Mouse (Mus musculus) ES-CJ7 (cell line): ENCODE measurements around the gene Chst11.

ENCODE experiments used
- DNase-seq: peaks from one replicate; pipeline ENCODE4 v3.0.0; 2011; ENCODE audit warnings: low read depth, low spot score

Gene Chst11

DNA sequence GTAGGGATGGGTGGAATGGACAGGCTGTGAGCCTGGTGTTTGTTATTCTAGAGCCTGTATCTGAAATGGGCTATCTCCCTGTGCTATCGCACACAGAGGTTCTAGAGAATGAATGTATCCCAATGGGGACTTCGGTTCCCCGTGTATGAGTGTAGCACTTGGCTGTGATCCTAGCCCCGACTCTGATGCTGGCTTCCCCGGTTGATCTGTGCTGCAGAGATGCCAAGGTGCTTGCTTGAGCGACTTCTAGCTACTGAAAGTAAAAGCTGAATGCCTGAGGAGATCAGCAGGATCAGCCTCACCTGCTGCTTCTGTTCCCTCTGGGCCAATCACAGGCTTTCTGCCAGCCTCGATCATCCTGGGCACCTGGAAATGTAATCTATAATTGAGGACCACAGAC, 91.5 kb downstream of the Chst11 start:
- no peak for DNase-seq

DNA sequence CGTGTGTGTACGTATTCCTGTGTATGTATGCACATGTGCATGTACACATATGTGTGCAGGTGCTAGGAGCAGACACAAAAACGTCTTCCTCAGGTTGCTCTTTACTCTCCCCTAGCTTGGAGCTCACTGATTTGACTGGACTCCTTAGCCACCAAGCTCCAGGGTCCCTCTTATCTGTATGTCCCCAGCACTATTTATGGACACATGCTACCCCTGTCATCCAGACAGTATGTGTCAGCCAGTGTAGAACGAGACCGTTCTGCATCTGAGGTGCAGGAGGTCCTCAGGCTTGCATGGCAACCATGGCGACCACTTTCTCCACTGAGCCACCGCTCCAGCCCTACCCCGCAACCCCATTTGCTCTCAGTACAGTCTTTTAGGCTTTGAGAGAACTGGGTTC, 93.4 kb downstream of the Chst11 start:
- DNase-seq: no peak

- DNase-seq: no peak
Measured at GRCm38 (mm10) chr10:83079755-83080154, 94.5 kb downstream of the Chst11 start.

- no peak for DNase-seq
Measured at GRCm38 (mm10) chr10:83080275-83080741, 95.0 kb downstream of the Chst11 start.

- DNase-seq: no peak
Measured at GRCm38 (mm10) chr10:83080930-83081329, 95.6 kb downstream of the Chst11 start.

GRCm38 (mm10) chr10:83083946-83084345, 98.6 kb downstream of the Chst11 start:
- DNase-seq: no peak

DNA sequence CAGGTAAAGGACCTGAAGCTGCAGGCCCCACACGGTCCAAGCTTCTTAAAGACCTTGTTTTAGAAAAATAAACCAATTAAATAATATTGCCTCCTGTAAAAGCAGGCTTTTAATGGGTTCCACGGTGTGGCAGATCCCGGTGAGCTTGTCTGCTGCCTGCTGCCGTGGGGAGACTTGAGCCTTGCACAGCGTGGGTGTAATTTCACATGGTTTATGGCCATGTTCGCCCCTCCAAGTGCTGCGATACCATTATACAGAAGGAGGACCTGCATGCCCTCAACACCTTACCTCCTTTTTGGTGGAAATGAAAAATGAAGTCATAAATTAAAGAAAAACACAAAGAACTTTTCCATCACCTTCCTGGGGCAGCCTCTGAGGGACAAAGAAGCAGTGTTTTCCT, 103.0 kb downstream of the Chst11 start:
- DNase-seq: no peak

- no peak for DNase-seq
Measured at GRCm38 (mm10) chr10:83088826-83089225, 103.5 kb downstream of the Chst11 start.

GRCm38 (mm10) chr10:83090185-83090584, 104.9 kb downstream of the Chst11 start:
- no peak for DNase-seq

DNA sequence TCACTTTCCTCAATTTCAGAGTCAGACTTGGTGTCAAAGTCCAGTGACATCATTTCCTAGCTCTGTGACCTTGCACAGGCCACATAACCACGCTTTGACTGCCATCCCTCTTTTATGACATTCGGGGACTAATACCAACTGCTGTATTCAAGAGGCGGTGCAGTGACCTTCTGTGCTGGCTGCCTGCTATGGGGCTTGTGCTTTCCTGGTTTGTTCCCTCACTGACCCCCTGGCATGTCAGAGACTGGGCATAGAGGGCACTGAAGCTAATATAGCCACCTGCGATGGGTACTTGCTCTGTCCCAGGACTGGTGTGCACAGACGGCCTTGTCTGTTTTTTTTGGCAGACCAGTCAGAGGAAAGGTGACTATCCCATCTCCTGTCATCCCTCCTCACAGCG, 108.4 kb downstream of the Chst11 start:
- no peak for DNase-seq

GRCm38 (mm10) chr10:83094248-83094647, 109.0 kb downstream of the Chst11 start:
- DNase-seq: no peak

DNA sequence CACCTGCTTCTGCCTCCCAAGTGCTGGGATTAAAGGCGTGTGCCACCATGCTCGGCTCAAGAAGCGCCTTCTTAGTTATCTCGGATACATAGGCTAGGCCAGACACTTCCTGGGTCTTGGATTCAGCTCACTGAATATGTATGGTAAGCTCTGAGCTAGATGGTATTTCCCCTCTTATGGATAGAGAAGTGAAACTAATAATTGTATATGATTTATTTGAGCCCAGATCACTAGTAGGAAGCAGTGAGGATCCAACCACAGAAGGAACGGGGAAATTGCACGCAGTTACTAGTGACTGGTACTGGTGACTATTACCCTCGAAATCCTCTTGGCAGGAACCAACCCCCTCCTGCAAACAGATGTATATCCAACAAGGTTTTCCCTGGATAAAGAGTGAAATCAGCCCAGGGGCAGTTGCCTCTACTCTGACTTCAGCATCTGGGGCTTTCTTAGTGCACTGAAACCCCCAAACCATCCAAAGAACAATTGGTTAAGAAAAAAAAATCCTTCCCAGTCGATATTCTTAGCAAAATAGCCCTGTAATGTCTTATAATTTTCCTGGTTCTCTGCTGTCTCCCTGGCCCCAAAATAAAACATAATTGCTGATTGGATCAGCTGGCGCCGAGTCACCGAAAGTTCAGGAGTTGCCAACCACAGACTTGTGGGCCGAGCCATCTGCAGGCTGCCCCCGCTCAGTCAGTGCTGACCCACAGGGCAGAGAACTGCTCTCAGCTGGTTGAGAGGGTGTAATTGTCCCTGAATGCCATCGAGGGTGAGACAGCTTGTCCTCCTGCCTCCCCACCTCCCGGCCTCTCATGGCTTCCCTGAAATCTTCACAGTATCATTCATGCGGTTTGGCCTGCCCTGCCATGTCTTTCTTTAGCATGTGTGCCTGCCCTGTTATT, 109.8 kb downstream of the Chst11 start:
- DNase-seq: no peak

DNA sequence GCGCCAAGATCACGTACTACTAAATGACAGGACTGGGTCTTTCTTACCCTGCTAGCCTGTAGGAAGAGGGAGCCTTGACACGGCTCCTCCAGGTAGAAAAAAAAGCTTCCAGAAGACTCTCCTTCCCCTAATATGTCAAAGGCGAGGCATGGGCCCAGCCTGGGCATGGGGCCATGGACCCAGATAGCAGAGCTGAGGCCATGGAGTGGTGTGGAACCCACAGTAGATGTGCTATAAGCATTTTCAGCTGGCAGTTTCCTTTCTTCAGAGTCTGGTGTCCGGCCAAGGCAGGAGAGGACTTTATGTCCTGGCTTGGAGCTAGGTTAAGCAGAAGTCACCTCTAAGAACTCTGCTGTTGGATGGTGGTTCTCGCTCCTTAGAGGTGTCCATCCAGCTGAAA, 111.0 kb downstream of the Chst11 start:
- no peak for DNase-seq

GRCm38 (mm10) chr10:83098940-83099339, 113.6 kb downstream of the Chst11 start:
- no peak for DNase-seq

- no peak for DNase-seq
Measured at GRCm38 (mm10) chr10:83099669-83100068, 114.4 kb downstream of the Chst11 start.

DNA sequence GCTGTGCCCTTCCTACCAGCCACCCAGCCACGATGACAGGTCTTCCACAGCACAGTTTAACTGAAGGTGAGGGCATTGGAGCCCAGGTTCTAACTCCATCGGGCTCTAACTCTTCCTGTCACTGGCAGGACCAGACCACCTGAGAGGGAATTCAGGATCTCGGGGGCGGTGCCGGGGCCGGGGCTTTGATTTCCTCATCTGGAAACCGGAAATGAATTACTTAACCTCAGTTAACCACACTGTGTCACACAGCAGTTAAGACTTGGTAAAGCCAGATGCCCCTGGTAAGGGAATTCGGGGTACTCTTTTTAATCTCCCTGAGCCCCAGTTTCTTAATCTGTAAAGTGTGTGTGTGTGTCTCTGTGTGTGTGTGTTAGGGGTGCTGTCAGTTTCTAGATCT, 115.6 kb downstream of the Chst11 start:
- no peak for DNase-seq

DNA sequence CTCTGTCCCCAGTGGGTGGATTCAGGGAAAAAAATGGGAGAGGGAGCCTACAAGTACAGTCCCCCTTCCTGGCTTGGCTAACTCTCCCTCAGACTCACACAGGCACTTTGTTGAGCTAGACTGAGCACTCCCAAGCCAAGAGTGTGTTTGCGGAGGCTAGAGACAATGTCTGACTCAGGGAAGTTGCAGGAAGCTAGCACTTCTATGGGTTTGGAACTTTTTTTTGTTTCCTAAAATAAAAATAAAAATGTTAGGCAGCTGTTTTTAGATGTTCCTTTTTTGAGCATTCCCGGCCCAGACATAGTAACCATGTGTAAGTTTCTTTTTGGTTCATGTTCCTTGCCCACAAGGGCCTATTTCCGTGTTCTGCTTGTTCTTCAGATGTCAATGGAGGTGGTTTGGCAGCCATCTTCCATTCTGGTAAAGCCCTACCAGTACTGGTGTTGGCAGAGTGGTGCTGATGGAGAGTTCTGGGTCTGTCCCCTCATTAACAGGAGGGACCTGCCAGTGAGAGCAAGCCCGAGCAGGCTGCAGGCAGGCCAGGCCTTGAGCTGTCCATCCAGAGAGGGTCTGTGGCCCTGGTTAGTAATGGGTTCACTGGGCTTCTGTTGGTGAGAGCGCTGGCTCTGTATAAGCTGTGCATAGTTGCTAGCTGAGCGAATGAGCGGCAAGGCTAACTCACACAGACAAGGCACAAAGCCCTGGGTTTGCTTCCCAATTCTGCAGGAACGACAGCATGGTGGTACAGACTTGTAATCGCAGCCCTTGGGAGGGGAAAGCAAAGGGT, 116.3 kb downstream of the Chst11 start:
- DNase-seq: no peak

DNA sequence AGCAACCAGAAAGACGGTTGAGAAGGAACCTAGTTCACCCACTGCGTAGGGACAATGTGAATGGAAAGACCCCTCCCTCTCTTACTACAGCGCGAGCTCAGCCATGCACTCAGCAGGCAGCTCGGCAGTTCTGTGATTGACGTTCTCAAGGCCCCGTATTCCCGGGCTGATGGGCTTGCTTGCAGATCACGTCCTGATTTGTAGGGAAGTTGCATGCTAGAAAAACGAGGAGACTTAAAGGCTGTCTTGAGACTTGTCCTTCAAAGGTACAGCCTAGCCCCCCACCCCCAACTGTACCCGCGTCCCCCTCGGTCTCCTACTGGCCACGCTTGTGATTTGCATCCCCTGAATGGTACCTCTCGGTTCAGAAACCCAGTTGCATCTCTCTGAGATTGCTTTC, 117.4 kb downstream of the Chst11 start:
- DNase-seq: no peak

DNA sequence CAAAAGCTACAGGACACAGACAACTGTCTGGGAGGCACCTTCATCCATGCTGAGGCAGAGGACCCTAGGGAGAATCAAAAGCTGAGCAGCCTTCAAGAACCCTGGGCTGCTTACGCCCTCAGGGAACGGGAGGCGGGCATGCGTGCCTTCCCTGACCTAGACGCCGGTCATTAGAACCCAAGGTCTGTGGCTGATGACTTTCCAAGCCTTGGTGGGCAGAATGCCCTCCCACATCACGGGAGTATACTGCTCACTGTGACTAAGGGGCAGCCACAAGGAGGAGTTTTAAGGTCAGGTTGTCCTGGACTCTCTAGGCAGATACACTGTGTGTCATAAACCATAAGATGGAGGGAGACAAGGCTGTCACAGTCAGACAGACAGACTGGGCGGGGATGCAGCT, 118.9 kb downstream of the Chst11 start:
- DNase-seq: no peak

- DNase-seq: no peak
Measured at GRCm38 (mm10) chr10:83106152-83106746, 121.0 kb downstream of the Chst11 start.

- no peak for DNase-seq
Measured at GRCm38 (mm10) chr10:83107385-83107784, 122.1 kb downstream of the Chst11 start.
